Mouse (Mus musculus): ENCODE data around the gene Csde1. TPM values are rescaled to one million over a fixed set of nuclear protein-coding genes. Genes with fewer than 3 reads are reported as not detected.

Gene Csde1
- total and polyA plus RNA-seq, 3 experiments, result 65.3 to 591 (median 515) TPM

- Histone ChIP-seq H3K27ac (no peak overlapping the region), H3K4me1 (ENCODE audit: control insufficient read depth, insufficient read depth, low read length) (0 out of 2 replicates have a peak, but pooled peaks cover 1% of the 10 kb centered on the region), H3K27me3 (ENCODE audit: control insufficient read depth, insufficient read depth, low read length) (no peaks in the 10 kb centered on the region), H3K9ac (ENCODE audit: low read depth, low read length) (no peak overlapping the region), H3K79me2 (replicated peaks; ENCODE audit: control insufficient read depth, insufficient read depth, low read length) (no peaks in the 10 kb centered on the region), H3K4me3 (no peak overlapping the region), H3K36me3 (ENCODE audit: control insufficient read depth, insufficient read depth, low read length) (no peaks in the 10 kb centered on the region; the same call in 1 of the 2 replicates)
- no peak for DNase-seq
- WGBS, result 41% methylated on average over 2 of the region's 2 CpGs
- TF ChIP-seq EP300 (IDR thresholded peaks at IDR 0.05; ENCODE audit: insufficient read depth, low read depth, low read length) (no peak), CTCF (IDR thresholded peaks at IDR 0.05) (peak; percentile 56), POLR2A (IDR thresholded peaks at IDR 0.05; ENCODE audit: insufficient read depth, low read depth, low read length) (no peak)
- intact Hi-C loops (cut with DNase I), result no loop called here
These were observed 80.5 kb downstream of the Csde1 start for GRCm38 (mm10) chr3:103100735-103101134.

GRCm38 (mm10) chr3:103101194-103101593, 81.0 kb downstream of the Csde1 start:
- Histone ChIP-seq H3K27me3 (ENCODE audit: control insufficient read depth, insufficient read depth, low read length) (no peaks in the 10 kb centered on the region), H3K79me2 (replicated peaks; ENCODE audit: control insufficient read depth, insufficient read depth, low read length) (no peaks in the 10 kb centered on the region), H3K36me3 (ENCODE audit: control insufficient read depth, insufficient read depth, low read length) (no peaks in the 10 kb centered on the region; the same call in 1 of the 2 replicates), H3K4me3 (no peak overlapping the region), H3K27ac (no peak overlapping the region), H3K4me1 (ENCODE audit: control insufficient read depth, insufficient read depth, low read length) (0 out of 2 replicates have a peak, but pooled peaks cover 1% of the 10 kb centered on the region), H3K9ac (ENCODE audit: low read depth, low read length) (no peak overlapping the region)
- 53% methylated on average over 5 of the region's 5 CpGs for WGBS
- intact Hi-C loops (cut with DNase I), result no loop called here
- no peak for DNase-seq
- TF ChIP-seq CTCF (IDR thresholded peaks at IDR 0.05) (no peak), POLR2A (IDR thresholded peaks at IDR 0.05; ENCODE audit: insufficient read depth, low read depth, low read length) (no peak), EP300 (IDR thresholded peaks at IDR 0.05; ENCODE audit: insufficient read depth, low read depth, low read length) (no peak)

GRCm38 (mm10) chr3:103101909-103102308, 81.7 kb downstream of the Csde1 start:
- Histone ChIP-seq H3K27ac (no peak overlapping the region; the same call in 1 of the 2 replicates), H3K9ac (ENCODE audit: low read depth, low read length) (peak overlapping the region; percentile 46; the same call in 1 of the 2 replicates), H3K79me2 (replicated peaks; ENCODE audit: control insufficient read depth, insufficient read depth, low read length) (no peaks in the 10 kb centered on the region), H3K36me3 (ENCODE audit: control insufficient read depth, insufficient read depth, low read length) (no peaks in the 10 kb centered on the region; the same call in 1 of the 2 replicates), H3K4me1 (ENCODE audit: control insufficient read depth, insufficient read depth, low read length) (0 out of 2 replicates have a peak, but pooled peaks cover 1% of the 10 kb centered on the region), H3K4me3 (peak overlapping the region; percentile 61), H3K27me3 (ENCODE audit: control insufficient read depth, insufficient read depth, low read length) (no peaks in the 10 kb centered on the region)
- no peak for DNase-seq
- intact Hi-C loops (cut with DNase I), result loop anchor here (1.0 to 2.0 kb wide), 3 partner anchors 43 to 67 kb away; partner anchors contain the start of gene Nras
- 4% methylated on average over 14 of the region's 14 CpGs for WGBS
- TF ChIP-seq EP300 (IDR thresholded peaks at IDR 0.05; ENCODE audit: insufficient read depth, low read depth, low read length) (no peak), POLR2A (IDR thresholded peaks at IDR 0.05; ENCODE audit: insufficient read depth, low read depth, low read length) (no peak), CTCF (IDR thresholded peaks at IDR 0.05) (no peak)

- Histone ChIP-seq H3K4me1 (ENCODE audit: control insufficient read depth, insufficient read depth, low read length) (0 out of 2 replicates have a peak, but pooled peaks cover 1% of the 10 kb centered on the region), H3K27ac (peak within 1 kb of the TSS; percentile 74), H3K79me2 (replicated peaks; ENCODE audit: control insufficient read depth, insufficient read depth, low read length) (no peaks in the 10 kb centered on the region), H3K36me3 (ENCODE audit: control insufficient read depth, insufficient read depth, low read length) (no peaks in the 10 kb centered on the region; the same call in 1 of the 2 replicates), H3K9ac (ENCODE audit: low read depth, low read length) (peak within 1 kb of the TSS; percentile 87), H3K4me3 (peak within 1 kb of the TSS; percentile 61), H3K27me3 (ENCODE audit: control insufficient read depth, insufficient read depth, low read length) (no peaks in the 10 kb centered on the region)
- peak; percentile 93 to 98 for DNase-seq
- intact Hi-C loops (cut with DNase I), result loop anchor here (1.0 to 2.0 kb wide), 3 partner anchors 44 to 67 kb away; partner anchors contain the start of gene Nras
- under 1% methylated on average over 72 of the region's 72 CpGs for WGBS
- TF ChIP-seq EP300 (IDR thresholded peaks at IDR 0.05; ENCODE audit: insufficient read depth, low read depth, low read length) (no peak), CTCF (IDR thresholded peaks at IDR 0.05) (peak; percentile 19; the same call in 1 of the 2 replicates), POLR2A (IDR thresholded peaks at IDR 0.05; ENCODE audit: insufficient read depth, low read depth, low read length) (peak; percentile 63)
These were observed 82.5 kb downstream of the Csde1 start, which contains the start of gene Dennd2c for GRCm38 (mm10) chr3:103102454-103103390. Dennd2c (plus strand) TSS chr3:103102604.

Other genes with a start within 250 kb of the Csde1 start
- gene Tshb, start 237.7 kb upstream of the Csde1 start, total RNA-seq (2021), result not detected
- gene Tshb, start 237.7 kb upstream of the Csde1 start, polyA plus RNA-seq (2012; rRNA removed), result not detected in 2 replicates
- under 1 TPM in 1 of 2 experiments, not detected in 1; 0.10 TPM for gene Sycp1, start 84.3 kb upstream of the Csde1 start, total RNA-seq (2021)
- 0.18 TPM in 1 of 2 replicates, not detected in the other for gene Sycp1, start 84.3 kb upstream of the Csde1 start, polyA plus RNA-seq (2012; rRNA removed)
- gene Nr1h5, start 56.3 kb upstream of the Csde1 start, total RNA-seq (2021), result not detected
- gene Nr1h5, start 56.3 kb upstream of the Csde1 start, polyA plus RNA-seq (2012; rRNA removed), result not detected in 2 replicates
- gene Sike1, start 24.7 kb upstream of the Csde1 start, total RNA-seq (2021), result 10 to 100 TPM; 65.3 to 66.7 TPM
- 26.4 and 43.7 TPM in 2 replicates for gene Sike1, start 24.7 kb upstream of the Csde1 start, polyA plus RNA-seq (2012; rRNA removed)
- gene Nras, start 37.9 kb downstream of the Csde1 start, total RNA-seq (2021), result 10 to 100 TPM; 46.7 to 48.3 TPM
- gene Nras, start 37.9 kb downstream of the Csde1 start, polyA plus RNA-seq (2012; rRNA removed), result 11.5 and 25.4 TPM in 2 replicates
- not detected for gene Ampd1, start 53.6 kb downstream of the Csde1 start, total RNA-seq (2021)
- 0.12 TPM in 1 of 2 replicates, not detected in the other for gene Ampd1, start 53.6 kb downstream of the Csde1 start, polyA plus RNA-seq (2012; rRNA removed)
- gene Dennd2c, start 82.2 kb downstream of the Csde1 start, total RNA-seq (2021), result 1 to 10 TPM; 1.5 to 1.8 TPM
- gene Dennd2c, start 82.2 kb downstream of the Csde1 start, polyA plus RNA-seq (2012; rRNA removed), result 0.61 and 1.3 TPM in 2 replicates
- gene Bcas2, start 151.2 kb downstream of the Csde1 start, total RNA-seq (2021), result 10 to 100 TPM; 47.8 to 51.1 TPM
- gene Bcas2, start 151.2 kb downstream of the Csde1 start, polyA plus RNA-seq (2012; rRNA removed), result 20.4 and 35.6 TPM in 2 replicates